Mouse (Mus musculus) brain, embryonic 18.5 days (tissue): Measurements from ENCODE around the gene Comp.

ENCODE experiments used
- DNase-seq: peaks from one replicate; pipeline ENCODE4 v3.0.0-alpha.2; 2012; ENCODE audit warnings: low read depth, low spot score

Comp gene

DNA sequence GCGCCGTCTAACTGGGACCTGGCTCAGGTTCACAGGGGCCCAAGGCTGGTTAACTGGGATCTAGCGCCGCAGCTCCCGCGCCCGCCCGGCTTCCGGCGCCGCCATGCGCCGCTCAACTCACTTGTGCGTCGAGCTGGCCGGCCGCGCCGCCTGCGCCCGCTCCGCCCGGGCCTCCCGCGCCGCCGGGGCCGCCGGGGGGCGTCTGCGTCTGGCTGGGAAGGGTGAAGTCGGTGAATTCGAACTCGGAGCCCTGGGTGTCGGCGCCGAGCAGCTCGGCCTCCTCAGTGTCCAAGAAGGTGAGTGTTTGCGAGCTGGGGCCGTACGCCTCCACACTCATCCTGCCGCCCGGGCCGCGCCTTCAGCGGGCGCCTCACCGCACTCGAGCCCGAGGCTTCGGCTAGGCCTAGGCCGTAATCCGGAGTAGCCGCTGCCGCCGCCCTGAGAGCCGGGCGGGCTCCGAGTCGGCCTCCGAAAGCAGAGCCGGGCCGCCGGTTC is 20.7 kb upstream of the Comp start:
- DNase-seq: no peak

DNA sequence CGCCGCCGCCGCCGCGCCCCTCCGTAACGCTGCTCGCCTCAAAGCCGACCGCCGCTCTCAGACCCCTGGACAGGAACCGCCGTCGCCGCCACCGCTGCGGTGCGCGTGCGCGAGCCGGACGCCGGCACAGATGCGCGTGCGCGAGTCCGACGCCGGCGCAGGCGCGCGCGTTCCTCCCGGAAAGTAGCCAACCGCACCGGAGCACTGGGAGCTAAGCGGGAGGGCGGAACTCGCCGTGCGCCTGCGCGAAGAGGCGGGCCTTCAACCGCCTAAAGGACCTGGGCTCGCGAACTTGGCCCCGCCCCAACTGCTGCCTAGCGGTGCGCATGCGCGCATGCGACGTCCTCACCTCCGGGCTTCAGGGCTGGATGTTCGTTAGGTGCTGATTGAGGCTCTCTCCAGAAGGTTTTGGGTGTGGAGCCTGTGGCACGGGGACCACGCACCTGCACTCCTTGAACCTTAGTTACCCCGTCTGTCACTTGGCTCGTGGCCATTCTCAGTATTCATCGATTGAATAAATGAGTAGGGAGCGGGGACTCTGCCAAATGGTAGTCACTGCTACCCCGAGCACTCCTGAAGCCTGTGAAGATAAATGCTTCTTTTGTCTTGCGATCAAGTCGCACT is 20.1 kb upstream of the Comp start, which contains the start of gene Upf1:
Upf1 (minus strand) TSS at position 85 of the 624 bp plus-strand sequence.
- peak; percentile 96 for DNase-seq

DNA sequence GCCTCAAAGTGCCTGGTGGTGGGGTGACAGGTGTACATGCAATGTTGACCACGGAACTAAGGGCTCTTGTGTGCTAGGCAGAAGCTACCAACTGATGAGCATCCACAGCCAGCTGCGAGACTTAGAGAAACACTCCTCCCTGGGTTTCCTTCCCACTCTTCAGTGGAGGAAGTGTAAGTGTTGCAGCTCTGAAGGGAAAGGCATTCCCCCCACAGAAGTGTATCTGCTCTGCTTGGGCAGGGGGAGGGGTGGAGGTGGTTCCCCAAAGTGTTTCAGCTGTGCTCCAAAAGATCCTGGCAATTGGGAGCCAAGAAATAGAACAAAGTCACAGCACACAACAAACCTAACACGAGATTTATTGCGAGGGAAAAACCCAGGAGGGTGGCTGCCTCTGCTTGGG is 19.4 kb upstream of the Comp start:
- DNase-seq: no peak

DNA sequence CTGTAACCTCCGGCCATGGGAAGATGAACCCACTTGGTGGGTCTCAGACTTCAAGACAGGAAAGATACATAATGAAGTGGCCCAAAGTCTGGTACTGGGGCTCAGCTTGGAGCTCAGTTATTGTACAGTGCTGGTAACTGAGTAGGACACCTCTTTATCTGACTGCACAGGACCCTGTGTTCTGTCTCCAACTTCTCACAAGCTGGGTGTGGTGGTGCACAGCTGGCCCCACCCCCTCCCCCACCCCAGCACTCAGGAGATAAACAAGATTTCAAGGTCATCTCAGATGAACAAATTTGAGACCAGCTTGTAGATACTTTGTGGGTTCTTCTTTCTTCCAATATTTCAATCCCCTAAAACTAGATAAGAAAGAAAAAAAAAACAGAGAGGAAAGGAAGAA is 17.2 kb upstream of the Comp start:
- no peak for DNase-seq

DNA sequence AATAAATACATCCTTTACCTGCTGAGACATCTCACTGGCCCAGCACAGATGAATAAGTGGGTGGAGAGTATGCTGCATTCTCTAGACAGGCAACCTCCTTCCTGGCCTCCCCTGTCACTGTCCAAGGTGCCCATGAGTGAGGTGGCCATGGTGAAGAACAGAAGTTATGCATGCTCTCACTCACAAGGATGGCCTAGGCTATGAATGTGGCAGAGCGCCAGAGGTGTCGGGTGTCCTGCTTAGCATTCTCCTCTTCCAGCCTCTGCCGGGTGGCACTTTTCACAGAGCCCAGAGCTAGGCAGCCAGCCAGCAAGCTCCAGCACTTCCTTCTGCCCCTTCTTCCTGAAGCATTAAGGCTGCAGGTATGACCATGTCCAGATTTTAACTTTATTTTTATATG is 13.9 kb upstream of the Comp start:
- DNase-seq: no peak

DNA sequence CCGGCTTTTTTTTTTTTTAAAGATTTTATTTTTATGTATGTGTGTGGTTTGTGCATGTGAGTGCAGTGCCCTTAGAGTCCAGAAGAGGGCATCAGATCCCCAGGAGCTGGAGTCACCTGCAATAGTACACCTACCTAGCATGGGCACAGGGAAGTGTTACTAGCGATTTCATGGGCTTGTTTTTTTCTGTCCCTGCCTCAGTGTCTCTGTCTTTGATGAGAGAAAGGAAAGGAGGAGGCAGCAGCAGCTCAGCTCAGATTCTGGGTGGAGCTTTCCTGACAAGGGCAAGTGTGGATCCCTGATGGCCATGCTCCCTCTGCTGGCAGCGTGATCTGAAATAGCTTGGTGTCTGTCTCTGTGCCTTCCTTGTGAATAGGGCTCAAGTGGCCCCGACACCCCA is 12.6 kb upstream of the Comp start:
- DNase-seq: no peak

DNA sequence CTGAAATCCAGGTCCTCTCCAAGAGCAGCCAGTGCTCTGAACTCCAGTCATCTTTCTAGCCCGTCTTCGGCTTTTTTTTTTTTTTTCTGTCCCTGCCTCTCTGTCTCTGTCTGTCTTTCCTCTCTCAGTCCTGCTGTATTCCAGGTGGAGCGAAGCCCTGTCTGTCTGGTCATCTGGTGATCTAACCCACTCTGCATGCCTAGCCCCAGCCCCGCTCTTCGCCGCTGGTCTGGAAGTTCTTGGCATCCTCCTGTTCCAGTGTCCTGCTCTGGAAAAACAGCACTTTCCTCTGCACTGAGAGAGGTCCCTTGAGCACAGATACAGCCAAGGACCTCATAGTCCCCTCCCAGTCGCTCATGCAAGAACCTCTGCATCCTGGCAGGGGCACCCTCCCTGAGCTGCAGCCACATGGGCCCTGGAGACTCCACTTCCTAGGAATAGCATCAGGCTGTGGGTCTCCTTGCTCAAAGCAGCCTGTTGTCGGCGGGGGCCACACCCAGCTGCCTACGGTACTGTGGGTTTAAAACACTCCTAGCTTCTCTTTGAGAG is 11.8 kb upstream of the Comp start:
- DNase-seq: no peak

DNA sequence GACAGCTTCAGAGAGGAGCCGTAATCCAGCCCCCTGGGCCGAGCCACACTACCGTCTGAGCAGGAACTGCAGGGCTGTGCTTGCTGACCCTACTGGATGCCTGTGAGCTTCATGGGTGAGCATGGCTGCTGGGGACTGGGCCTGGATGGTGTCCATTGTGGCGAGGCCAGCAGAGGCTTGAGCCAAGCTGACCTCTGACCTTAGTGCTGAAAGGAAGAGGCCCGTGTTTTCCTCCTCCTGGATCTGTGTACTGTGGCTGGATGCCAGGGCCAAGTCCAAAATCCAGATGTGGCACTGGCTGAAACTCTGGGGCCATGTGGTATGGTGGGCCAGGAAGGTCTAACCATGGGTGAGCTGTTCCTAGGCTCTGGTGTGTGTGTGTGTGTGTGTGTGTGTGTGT is 9.3 kb upstream of the Comp start:
- no peak for DNase-seq

DNA sequence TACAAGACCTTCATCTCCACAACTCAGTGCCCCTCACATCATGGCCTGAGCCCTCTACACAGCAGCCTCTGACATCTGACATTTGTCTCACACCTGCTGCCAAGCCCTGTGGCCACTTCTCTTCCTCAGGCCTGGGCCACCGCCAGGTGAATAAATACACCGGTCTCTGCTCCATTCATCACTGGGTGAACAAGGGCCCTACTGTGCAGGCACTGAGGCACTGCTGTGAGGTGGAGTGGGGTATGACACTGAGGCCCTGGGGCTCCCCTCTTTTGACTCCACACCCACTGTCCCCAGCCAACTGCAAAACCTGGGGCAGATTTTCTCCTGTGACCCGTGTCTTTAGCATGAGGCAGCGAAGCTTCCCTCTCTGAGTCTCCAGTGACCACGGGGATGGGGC is 6.8 kb upstream of the Comp start:
- no peak for DNase-seq

DNA sequence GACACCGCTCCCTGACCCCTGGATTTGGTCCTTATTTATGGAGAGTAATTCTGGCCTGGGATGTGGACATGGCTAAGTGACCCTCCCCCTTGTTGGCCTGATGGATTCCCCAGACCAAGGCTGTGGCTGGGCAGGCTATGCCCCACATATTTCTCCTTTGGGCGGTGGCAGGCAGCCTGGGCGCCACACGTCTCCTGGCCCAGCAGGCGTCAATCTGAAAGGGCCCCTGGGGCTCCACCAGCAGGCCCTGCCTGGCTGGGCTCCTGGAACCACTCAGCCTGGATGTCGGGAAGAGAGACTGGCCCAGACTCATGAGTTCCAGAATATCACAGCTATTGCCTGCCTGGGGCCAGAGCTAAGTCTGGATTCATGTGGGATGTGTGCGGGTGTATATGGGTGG is 2.9 kb upstream of the Comp start:
- no peak for DNase-seq

DNA sequence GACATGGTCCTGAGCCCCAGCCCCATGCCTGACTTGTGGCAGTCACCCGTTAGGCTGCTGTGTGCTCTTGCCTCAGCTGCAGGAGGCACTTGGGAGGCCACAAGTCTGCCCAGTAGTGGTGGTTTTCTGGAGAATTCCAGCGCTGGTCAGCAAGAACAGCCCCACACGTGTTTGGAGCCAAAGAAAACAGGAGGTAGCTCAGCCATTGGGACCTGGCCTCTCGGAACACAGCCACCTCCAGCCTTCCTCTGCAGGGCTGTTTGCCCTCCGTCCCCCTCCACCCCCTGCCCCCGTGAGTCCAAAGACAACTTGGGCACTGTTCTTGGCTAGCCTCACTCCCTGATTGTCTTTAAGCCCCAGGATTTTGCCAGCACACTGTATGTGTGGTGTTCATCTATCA is 1.4 kb upstream of the Comp start:
- no peak for DNase-seq

DNA sequence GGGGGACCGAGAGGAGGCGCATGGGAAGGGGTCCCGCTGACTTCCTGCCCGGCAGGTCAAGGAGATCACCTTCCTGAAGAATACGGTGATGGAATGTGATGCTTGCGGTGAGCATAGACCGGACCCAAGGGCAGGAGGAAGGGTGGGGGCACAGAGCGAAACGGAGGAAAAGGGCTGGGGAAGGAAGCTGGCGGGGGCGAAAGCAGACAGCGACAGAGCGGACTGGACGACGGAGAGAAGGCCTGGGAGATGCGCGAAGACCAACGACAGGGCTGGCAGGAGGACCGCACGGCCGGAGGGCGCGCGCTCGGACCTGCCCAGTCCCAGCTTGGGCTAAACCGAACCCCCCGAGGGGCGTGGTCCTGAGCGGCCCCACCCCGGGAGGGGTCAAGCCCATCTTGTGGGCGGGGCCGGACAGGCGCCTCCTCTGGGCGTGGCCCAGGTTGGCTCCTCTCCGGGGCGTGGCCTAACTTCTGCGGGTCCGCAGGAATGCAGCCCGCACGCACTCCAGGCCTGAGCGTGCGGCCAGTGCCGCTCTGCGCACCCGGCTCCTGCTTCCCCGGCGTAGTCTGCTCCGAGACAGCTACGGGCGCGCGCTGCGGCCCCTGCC is 1.1 kb downstream of the Comp start:
- DNase-seq: no peak

DNA sequence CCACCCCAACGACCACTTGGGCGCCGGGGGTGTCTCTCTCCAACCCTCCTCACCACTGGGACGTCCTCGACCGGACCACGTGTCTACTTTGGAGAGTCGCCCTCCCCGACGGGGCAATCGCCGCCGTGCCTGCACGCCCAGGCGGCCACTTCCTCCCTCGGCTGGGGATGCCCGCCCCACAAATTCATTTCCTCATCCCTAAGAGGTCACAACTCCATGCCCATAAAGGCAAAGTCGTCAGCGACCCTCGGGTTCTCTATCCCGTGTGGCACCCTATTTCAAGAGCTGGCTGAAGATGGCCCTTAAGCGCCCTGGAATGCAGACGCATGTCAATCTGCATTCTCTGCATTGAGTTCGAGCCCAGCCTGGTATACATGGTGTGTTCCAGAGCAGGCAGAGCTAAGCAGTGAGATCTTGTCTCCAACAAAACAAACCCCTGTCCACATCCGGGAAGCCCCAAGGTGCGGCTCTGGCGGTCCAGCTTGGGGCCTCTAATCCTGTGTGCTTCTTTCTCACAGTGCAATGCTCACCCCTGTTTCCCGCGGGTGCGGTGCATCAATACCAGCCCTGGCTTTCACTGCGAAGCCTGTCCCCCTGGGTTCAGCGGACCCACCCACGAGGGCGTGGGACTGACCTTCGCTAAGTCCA is 2.0 kb downstream of the Comp start:
- DNase-seq: no peak

DNA sequence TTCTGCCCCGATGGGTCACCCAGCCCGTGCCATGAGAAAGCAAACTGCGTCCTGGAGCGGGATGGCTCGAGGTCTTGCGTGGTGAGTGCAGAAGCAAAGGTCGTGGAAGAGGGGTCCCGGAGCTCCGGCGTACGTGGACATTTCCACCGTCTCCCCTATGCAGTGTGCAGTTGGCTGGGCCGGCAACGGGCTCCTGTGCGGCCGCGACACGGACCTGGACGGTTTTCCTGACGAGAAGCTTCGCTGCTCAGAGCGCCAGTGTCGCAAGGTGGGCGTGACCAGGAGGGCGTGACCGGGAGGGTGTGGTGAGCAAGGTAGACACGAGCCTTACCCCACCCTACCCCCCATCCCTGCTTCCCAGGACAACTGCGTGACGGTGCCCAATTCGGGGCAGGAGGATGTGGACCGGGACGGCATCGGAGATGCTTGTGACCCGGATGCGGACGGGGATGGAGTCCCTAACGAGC is 3.0 kb downstream of the Comp start:
- DNase-seq: no peak

DNA sequence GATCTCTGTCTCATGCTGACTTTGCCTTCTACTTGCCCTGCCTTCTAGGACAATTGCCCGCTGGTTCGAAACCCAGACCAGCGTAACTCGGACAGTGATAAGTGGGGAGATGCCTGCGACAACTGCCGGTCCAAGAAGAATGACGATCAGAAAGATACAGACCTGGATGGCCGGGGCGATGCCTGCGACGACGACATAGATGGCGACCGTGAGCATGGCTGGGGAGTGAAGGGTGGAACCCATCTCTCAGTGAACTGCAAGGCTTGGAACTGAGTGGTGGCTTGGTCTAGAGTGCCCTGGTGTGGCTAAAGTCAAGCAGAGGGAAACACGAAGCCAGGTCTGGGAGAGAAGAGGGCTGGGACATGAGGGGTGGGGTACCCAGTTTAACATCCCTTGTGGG is 3.7 kb downstream of the Comp start:
- DNase-seq: no peak

DNA sequence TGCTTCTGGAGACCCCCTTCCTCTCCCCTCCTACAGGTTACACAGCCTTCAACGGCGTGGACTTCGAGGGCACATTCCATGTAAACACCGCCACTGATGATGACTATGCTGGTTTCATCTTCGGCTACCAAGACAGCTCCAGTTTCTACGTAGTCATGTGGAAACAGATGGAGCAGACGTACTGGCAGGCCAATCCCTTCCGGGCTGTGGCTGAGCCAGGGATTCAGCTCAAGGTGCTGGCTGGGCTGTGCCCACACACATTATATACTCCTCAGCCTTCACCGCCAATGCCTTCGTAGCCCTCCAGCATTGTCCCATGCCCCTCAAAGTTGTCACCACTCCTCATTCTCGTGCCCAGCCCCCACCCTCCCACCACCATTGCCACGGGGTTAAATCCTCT is 6.7 kb downstream of the Comp start:
- no peak for DNase-seq

DNA sequence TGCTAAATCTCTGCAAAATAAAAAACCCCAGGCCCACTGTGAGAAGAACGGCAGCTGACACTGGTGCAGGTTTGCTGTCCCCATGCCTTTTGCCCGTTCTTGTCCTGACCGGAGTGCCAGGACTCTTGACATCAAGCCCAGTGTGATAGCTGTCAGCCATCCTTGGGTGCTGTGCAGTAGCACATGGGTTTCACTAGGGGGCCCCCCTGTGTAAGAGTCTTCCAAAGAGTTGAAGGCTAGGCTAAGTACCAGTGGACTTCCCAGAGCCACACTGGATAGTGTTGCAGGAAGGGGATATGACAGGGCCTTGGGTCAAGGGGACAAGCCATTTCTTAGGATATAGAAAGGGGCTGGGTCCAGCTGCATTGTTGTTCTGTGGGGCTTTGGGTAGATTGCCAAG is 9.9 kb downstream of the Comp start:
- DNase-seq: no peak

DNA sequence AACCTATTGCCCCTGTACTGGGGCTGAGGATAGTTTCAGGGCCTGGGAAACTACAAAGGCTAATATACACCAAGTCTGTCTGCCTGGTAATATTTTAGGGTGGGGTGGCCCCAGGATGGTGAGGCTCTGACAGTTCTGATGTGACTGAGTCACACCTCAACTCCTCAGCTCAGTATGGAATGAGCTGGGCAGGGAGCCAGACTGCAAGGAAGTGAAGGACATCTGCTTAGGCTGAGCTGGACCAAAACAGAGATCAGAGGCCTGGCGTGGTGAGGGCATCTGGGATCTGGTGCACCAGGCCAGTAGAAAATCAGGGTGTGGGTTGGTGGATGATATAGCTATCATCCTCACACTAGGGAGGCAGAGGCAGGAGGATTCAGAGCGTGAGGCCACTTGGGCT is 16.3 kb downstream of the Comp start:
- DNase-seq: no peak

DNA sequence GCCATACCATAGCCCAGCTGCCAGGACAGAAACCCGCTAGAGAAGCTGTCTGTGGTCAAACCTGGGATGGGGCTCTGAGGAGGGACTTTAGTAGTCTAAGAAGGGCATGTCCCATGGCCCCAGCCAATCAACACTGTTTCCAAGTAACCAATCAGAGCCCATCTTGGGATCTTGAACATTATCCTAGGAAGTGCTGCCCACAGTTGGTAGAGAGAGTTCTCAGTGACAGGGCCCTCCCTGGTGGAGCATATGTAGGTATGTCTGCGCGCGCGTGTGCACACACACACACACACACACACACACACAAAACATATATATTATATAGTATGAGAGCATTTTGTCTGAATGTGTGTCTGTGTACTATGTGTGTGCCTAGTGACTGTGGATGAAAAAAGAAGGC is 19.7 kb downstream of the Comp start:
- no peak for DNase-seq

DNA sequence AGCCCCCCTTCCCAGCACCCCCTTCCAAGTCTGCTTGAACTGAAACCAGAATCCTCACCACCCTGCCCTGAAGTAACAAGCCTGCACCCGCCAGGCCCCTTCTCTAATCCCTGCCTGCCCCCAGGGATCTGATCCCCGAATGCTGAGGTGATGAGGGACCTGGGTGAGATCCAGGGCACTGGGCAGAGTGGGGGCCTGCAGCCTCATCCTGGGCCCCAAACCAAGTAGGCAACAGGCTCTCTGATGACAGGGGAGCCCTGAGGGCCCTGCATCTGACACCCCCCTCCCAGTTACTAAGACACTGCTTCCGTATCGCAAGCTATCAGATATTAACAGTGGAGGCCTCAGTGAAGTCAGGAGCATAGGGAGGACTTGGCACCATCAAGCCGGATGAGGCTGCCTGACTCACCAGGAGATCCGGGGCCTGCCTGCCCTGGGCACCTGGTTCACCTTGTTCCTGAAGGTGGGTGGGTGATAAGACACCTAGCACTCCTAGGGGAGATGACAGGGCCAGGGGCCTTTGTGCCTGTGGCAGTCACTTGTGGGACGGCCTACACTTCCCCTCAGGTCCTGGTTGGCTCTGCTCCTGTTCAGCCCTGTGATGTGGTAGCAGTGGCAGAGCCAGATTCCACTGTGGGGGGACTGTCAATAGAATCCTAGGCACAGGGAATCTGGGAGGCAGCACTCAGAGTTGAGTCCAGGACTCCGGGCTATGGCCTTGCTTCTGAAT is 21.1 kb downstream of the Comp start:
- DNase-seq: no peak

DNA sequence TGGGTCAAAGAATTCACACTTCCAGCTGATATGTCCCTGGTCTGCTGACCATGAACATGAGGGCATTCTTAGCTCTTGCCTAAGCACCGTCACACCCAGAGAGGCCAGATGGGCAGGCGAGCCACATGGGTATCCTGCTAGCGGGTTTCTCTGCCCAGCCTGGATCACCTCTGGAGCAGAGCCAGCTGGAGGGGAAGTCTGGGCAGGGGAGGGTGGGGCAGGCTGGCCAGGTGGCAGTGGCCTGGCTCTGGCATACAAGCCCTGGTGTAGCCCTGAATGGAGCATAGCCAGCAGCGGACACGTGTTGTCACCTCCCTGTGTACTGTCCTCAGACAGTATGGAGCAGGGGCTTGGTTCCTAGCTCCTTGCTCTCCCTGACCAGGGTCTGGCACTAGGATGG is 22.3 kb downstream of the Comp start:
- DNase-seq: no peak

DNA sequence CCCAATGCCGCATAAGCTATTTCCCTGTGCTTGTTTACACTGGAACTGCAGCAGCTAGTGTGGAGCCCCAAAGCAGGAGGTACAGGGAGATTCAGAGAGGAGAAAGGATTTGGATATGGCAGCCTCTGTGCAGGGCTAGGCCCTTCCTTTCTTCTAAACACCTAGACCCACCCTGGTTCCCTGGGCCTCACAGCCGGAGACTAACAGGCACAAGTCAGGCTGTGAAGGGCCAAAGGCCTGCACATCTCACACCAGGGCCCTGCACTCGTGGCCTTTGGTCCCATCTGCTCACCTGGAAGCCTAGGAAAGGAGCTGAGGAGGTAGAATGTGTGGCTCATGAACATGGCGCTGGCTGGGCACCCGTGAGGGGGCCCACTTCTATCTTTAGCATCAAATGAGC is 22.8 kb downstream of the Comp start:
- DNase-seq: no peak
